Mouse (Mus musculus) adrenal gland, postnatal 14 days (tissue): Measurements from ENCODE around the gene Tnip1. TPM values are rescaled to one million over a fixed set of nuclear protein-coding genes. Genes with fewer than 3 reads are reported as not detected.

ENCODE experiments used
- DNase-seq: peaks from one replicate; pipeline ENCODE4 v3.0.0; 2021; ENCODE audit warnings: mixed read lengths
- total RNA-seq: library from RNA; stranded (reverse); gene quantifications from 2 replicates; pipeline ENCODE4 v1.2.3, GENCODE M21; 2021

The Tnip1 gene
- total RNA-seq, 1 experiment from 2014 or later = 53.8 TPM

DNA sequence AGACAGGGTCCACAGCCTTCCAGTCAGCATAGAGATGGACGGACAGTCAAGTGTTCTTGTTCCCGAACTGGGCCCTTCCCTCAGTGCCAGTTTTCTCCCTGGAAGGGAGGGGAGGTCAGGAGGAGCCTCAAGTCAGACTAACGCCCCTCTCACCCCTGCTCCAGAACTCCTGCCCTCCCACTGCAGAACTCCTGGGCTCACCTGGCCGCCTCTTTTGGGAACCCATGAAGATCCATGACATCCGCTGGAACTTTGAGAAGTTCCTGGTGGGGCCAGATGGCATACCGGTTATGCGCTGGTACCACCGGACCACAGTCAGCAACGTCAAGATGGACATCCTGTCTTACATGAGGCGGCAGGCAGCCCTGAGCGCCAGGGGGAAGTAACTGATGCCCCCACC is 53.4 kb downstream of the Tnip1 start:
- DNase-seq = no peak

DNA sequence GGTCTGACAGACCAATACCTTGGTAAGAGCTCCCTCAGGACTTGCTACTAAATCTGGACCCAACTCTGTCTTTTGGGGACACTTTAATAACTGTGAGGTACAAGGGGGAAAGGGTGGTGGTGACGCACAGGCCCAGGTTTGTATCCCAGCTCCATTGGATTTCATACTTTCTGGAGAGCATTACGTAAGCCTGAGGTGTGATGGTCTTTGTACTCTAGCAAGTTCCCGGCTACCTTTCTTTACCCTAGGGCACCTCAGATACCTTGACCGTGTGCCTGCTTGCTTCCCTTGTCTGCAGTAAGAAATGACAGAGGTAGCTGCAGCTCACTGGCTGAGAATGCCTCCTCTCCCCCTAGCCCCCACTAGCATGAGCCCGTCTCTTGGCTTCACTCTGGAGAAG is 55.5 kb downstream of the Tnip1 start:
- no peak for DNase-seq

- no peak for DNase-seq
Measured at GRCm38 (mm10) chr11:54906466-54906865, 56.3 kb downstream of the Tnip1 start.

DNA sequence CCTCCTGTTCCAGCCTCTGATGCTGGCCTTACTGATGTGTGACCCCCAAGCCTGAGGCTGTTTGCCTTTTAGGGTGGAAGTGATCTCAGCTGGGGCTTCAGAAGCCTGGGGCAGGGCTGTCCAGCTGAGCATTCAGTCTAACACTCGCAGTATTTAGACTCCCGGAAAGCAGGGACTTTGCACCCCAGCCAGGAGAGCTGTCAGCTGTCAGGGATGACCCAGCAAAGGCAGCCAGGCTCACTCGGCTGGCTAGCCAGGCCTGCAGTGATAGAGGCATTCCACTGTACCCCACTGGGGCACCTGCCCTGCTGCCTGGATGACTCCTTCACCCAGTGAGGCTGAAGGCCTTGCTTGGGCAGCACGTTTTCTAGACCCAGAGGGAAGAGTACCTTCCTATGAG is 56.8 kb downstream of the Tnip1 start:
- DNase-seq = no peak

DNA sequence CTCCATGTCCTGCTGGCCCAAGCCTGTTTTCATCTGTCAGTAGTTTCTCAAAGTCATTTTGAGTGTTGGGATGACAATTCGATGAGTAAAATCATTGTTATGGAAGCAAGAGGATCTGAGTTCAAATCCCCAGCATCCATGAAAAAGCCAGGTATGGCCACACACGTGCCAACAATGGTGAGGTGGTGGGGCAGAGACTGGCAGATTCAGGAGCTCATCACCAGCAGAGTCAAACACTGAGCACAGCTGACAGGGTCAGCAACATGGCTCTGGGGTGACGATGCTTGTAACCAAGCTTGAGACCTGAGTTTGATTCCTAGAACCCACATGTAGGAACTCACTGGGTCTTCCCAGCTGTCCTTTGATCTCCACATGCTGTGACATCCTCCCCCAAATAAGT is 57.6 kb downstream of the Tnip1 start:
- DNase-seq = no peak

DNA sequence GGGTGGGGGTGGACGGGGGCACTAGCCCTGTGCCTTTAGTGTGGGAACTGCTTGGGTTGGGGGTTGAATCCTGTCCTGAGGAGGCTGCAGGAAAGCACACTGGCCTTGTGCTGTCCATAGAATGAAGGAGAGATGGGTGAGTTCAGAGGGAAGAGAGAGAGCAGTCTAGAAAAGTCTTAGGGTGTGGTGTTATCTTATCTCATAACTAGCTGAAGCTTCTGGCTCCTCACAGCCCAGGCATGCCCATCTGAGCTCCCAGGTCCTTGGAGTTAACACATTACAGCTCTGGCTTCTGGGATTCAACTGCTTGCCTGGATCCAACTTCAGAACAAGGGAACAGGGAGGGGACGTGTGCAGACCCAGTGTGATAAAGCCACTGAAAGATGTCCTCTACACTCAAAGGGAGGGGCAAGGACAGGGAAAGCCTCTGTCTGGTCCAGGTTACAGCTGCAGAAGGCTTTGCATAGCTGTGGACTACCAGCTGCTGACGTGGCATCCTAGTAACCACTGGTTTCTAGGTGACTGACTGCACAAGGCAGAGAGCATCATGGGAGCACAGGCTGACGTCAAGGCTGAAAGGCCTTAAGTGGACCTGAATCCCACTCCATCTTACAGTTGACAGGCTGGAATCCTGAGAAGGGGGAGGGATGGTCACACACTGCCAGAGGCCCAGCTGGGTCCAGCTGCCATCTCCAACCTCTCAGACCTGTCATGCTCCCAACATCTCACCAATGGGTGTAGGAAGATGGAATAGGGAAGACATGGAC is 58.6 kb downstream of the Tnip1 start:
- peak; percentile 62 for DNase-seq

DNA sequence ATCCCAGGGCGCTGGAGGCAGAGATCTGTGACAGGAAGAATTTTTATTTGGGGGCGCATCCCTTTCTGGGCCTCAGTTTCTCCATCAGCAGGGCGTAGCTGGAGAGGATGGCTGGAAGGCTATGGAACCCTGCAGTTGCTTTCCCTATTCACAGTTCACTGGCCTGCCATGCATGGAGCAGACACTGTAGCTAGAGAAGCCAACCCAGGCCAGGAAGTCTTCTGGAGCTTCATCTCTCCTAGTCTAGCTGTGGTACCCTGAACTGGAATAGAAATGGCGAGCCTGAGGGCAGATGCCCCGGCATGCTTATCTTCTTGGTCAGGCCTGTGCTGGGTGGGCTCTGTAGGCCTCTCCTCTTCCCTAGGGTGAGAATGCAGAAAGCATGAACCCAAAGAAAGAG is 59.4 kb downstream of the Tnip1 start:
- DNase-seq = no peak

DNA sequence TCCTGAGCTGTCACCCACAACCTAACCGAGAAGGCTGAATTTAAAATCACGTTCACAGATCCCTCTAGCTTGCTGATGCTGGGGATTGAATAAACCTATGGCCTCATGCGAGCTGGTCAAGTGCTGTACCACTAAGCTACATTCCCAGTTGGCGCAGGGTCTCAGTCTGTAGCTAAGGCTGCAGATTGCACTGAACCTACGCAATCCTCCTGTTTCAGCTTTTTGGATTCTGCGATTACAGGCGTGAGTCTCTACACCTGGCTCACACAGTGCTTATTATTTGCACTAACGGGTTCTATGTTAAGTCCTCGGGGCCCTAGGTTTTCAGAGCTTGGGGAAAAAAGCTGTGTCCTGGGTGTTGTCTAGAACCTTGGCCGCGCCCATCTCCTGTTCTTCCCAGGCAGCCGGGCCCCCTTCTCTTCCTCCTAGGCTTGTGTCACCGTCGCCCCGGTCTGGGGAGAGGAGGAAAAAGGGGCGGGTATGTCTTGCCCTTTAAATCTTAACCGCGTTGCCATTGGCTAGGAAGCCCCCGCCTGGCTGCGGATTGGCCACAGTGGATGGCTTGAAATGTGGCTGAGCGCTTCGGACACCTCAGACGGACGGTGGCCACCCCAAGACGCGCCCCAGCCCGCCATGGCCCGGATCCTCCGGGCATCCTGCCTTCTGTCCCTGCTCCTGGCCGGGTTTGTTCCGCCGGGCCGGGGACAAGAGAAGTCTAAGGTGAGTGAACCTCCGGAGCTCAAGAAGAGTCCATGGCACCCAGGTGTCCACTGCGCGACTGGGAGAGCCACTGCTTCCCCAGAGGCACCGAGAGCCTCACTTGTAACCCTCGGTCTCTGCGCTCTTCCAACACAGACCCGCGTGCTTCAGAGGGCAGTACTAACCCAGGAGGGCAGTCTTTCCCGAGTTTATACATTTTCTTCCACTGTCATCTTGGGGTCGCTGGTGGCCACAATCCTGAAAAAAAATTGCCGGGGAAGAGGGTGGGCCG is 60.1 kb downstream of the Tnip1 start, which contains the start of gene Gpx3:
Gene Gpx3 (plus strand): TSS at position 121 of the 991 bp plus-strand sequence.
- peak; percentile 86 for DNase-seq

- DNase-seq = no peak
Measured at GRCm38 (mm10) chr11:54899657-54900056, 63.1 kb downstream of the Tnip1 start.

- DNase-seq = no peak
Measured at GRCm38 (mm10) chr11:54897470-54897869, 65.2 kb downstream of the Tnip1 start.

GRCm38 (mm10) chr11:54896646-54897045 is 66.1 kb downstream of the Tnip1 start:
- DNase-seq = peak; percentile 74

GRCm38 (mm10) chr11:54894589-54894988 is 68.1 kb downstream of the Tnip1 start:
- no peak for DNase-seq

DNA sequence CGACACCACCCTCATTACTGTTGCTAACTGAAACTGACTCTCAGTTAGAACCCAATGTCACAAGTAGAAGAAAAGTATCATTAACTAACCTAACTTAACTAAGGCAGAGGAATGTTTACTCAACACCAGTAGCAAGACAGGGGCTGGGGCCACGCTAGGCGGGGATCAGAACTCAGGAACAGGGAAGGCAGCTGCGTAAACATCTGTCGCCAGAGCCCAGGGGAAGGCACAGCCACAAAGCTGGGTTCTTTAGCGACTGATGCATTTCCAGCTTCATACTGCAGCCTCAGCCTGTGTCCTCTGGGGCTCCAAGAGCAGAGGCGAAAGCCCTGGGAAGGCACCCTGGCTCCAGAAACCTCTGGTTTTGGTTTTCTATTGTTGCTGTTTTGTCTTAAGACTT is 70.6 kb downstream of the Tnip1 start:
- no peak for DNase-seq

GRCm38 (mm10) chr11:54891341-54891740 is 71.4 kb downstream of the Tnip1 start:
- DNase-seq = no peak

DNA sequence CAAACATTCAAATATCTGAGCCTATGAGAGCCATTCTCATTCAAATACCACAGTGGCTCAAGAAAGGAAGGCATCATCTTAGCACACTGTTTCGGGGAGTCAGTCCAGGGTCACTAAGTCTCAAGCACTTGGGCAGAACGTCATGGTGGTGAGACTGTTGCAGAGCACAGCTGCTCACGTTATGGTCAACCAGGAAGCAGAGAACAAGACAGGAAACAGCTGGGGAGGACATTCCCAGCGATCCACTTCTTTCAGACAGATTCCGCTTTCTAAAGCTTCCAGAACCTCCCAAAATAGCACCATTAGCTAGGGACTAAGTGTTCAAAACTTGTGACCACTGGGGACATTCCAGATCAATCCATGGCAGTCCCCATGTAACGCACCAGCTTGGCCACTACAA is 74.8 kb downstream of the Tnip1 start:
- DNase-seq = no peak

DNA sequence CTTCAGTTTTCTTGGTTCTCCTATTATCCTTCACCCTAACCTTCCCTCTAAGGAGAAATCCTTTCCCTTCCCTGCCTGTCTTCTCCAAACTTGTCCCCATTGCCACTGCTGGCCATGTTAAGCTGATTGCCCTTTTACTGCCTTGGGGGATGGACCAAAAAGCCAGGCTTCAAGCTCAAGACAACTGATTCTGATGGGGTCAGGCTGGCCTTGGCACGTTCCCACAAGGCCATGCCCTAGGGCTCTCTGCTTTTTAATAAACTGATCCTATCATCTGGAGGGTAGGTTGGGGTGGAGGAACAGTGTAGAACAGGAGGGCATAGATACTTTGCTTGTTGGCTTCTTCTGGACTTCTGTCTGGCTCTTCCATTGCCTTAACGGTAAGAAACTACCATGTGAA is 77.3 kb downstream of the Tnip1 start:
- DNase-seq = no peak

DNA sequence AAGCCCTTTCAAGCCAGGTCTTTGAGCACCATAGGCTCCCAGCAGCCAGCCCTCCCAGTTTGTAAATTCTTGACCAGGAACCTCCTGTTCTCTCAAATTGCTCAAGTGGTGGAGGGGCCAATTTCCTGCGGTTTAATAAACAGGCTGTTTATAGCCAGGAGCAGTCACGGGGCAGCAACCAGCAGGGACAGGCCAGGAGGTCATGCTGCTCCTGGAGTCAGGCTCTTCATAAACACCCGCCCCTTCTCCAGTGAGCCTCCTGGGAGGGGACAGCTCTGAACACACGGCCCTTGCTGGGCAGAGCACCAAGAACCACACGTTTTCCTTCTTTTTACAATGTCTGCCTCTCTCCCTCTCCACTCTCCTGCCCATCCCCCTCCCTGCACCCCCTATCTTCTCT is 77.8 kb downstream of the Tnip1 start:
- DNase-seq = peak; percentile 80

- no peak for DNase-seq
Measured at GRCm38 (mm10) chr11:54884197-54884828, 78.4 kb downstream of the Tnip1 start.

DNA sequence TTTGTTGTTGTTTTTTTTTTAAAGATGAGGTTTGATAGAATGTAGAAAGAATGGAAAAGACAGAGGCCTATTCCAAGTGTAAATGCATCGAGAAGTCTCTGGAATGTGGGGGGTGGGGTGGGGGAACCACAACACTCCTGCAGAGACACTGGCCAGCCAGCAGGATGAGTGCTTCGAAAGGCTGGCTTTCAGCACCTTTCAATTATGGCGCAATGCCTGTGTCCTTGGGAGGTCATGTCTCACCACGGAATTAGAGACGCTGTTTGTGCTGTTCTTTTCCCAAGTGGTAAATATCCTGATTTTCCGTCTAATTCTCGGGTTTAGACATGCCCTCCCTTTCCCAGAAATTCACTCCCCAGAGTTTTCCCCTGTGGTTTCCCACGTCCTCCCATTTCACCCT is 80.0 kb downstream of the Tnip1 start:
- DNase-seq = peak; percentile 80

- peak; percentile 40 for DNase-seq
Measured at GRCm38 (mm10) chr11:54881051-54881474, 81.7 kb downstream of the Tnip1 start.

- no peak for DNase-seq
Measured at GRCm38 (mm10) chr11:54879922-54880321, 82.8 kb downstream of the Tnip1 start.

- peak; percentile 66 for DNase-seq
Measured at GRCm38 (mm10) chr11:54879434-54879833, 83.3 kb downstream of the Tnip1 start.

DNA sequence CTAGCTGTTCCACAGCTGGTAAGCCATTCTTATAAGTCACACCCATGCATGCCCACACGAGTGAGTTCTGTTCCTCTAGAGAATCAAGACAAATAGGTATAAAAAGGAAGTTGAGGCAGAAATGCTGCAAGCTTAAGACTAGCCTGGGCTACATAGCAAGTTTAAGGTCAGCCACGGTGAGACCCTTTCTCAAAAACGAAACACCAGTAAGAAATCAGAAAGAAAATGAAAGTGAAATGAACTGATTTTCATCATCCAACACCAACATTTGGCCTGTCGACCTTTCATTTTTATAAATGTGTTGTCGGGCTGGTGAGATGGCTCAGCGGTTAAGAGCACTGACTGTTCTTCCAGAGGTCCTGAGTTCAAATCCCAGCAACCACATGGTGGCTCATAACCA is 83.8 kb downstream of the Tnip1 start:
- no peak for DNase-seq
